Mouse (Mus musculus) lung, adult 2 months (tissue): ENCODE measurements around the gene Hfe2.

Source experiments
- CTCF ChIP-seq: fragments of 200-500 bp; IDR thresholded peaks from 2 replicates; pipeline ENCODE4 v1.5.1; 2011; ENCODE audit warnings: mild to moderate bottlenecking, low read length, control low read depth; ENCODE audit not compliant: insufficient read depth
- POLR2A ChIP-seq: fragments of 200-500 bp; IDR thresholded peaks from 2 replicates; pipeline ENCODE4 v1.6.1; 2011; ENCODE audit warnings: low read depth, mild to moderate bottlenecking, control low read depth, low read length, borderline replicate concordance; ENCODE audit errors: extremely low read depth

DNA sequence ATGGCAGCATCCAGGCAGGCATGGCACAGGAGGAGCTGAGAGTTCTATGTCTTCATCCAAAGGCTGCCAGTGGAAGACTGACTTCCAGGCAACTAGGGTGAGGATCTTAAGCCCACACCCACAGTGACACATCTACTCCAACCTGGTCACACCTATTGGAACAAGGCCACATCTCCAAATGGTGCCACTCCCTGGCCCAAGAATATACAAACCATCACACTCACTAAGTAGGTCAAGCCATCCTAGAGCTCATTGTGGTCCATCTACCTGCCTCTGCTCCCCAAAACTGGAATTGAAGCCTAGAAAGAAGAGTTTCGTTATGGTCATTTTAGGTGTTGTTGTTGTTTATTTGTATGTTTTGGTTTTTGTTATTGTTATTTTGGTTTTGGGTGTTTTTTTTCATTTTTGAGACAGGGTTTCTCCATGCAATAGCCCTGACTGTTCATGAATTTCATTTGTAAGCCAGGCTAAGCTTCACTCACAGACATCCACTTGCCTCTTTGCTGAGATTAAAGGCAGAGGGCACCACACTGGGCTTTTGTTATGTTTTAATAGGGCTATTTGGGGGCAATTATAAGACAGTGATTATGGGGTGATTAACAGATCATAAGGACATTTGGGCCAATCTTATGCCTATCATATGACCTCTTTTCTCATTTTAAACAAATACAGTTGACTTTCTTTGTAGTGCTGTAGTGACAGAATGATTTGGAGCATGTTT, 29.3 kb upstream of the Hfe2 start:
- TF ChIP-seq POLR2A = no peak
- TF ChIP-seq CTCF = no peak
